Mouse (Mus musculus) heart, adult 18-20 months (tissue): ENCODE results near the gene Bex1. TPM values are rescaled to one million over a fixed set of nuclear protein-coding genes. Genes with fewer than 3 reads are reported as not detected.
"Not testable (repeated sequence)": the region's sequence is repeated elsewhere in the genome, so short reads cannot be mapped to it uniquely, and the experiment has no call there.

Experiments used
- DNase-seq, 2 experiments: peaks; one replicate each; pipeline ENCODE4 v3.0.0; 2021 to 2022; ENCODE audit warnings: mixed read lengths in 1 of 2
- long read RNA-seq, 2 experiments: library from polyadenylated mRNA; stranded (forward); transcript quantifications; one replicate each; pipeline ENCODE4 v2.0.0; 2021
- total RNA-seq, 2 experiments: library from RNA; stranded (reverse); gene quantifications; 2 replicates each; pipeline ENCODE4 v1.2.3; 2021

The Bex1 gene
- 1 to 10 TPM; 3.0 to 4.7 TPM for total RNA-seq
- long read RNA-seq, experiment 1, partial matches to known transcripts, result 0 of 3 reads
- long read RNA-seq, experiment 1, other reads (novel, unspliced or antisense), result 2 of 3 reads
- long read RNA-seq, experiment 2, partial matches to known transcripts, result 0 of 5 reads
- long read RNA-seq, experiment 2, other reads (novel, unspliced or antisense), result 3 of 5 reads

GRCm38 (mm10) chrX:136214729-136215677 lies at the start of gene Bex1, which contains the start of gene Tceal7:
Gene Bex1 (minus strand): TSS chrX:136215513.
Gene Tceal7 (plus strand): TSS chrX:136214779.
- not testable (repeated sequence) for DNase-seq

GRCm38 (mm10) chrX:136252023-136252729 lies 36.9 kb upstream of the Bex1 start:
- DNase-seq, result no peak

- no peak for DNase-seq
Measured at GRCm38 (mm10) chrX:136249671-136250070, 34.4 kb upstream of the Bex1 start.

GRCm38 (mm10) chrX:136248811-136249210 lies 33.5 kb upstream of the Bex1 start:
- DNase-seq, result no peak

- DNase-seq, result peak; percentile 3 to 15
Measured at GRCm38 (mm10) chrX:136245521-136246071, 30.3 kb upstream of the Bex1 start.

- peak; percentile 76 to 82 for DNase-seq
Measured at GRCm38 (mm10) chrX:136244574-136245229, 29.4 kb upstream of the Bex1 start, which contains the start of gene Tceal9. Gene Tceal9 (plus strand): TSS chrX:136245079.

GRCm38 (mm10) chrX:136243181-136243580 lies 27.9 kb upstream of the Bex1 start:
- no peak for DNase-seq

- peak; percentile 13 to 67 for DNase-seq
Measured at GRCm38 (mm10) chrX:136238118-136238517, 22.8 kb upstream of the Bex1 start.

GRCm38 (mm10) chrX:136227768-136228167 lies 12.5 kb upstream of the Bex1 start:
- DNase-seq, result peak; percentile 0 to 12

- DNase-seq, result no peak
Measured at GRCm38 (mm10) chrX:136223714-136224113, 8.4 kb upstream of the Bex1 start.

- no peak for DNase-seq
Measured at GRCm38 (mm10) chrX:136216303-136216702, 990 bp upstream of the Bex1 start.

GRCm38 (mm10) chrX:136213396-136213795 lies 1.9 kb downstream of the Bex1 start:
- no peak for DNase-seq

GRCm38 (mm10) chrX:136204406-136204805 lies 10.9 kb downstream of the Bex1 start:
- DNase-seq, result no peak

- DNase-seq, result peak in 1 of 2 experiments; percentile 13
Measured at GRCm38 (mm10) chrX:136203664-136204066, 11.6 kb downstream of the Bex1 start, which contains the start of gene Tceal5. Gene Tceal5 (minus strand): TSS chrX:136203876.

- DNase-seq, result peak in 1 of 2 experiments; percentile 2
Measured at GRCm38 (mm10) chrX:136203257-136203656, 12.1 kb downstream of the Bex1 start.

- DNase-seq, result peak; percentile 1 to 64
Measured at GRCm38 (mm10) chrX:136196873-136197272, 18.4 kb downstream of the Bex1 start.

GRCm38 (mm10) chrX:136195193-136195944 lies 19.9 kb downstream of the Bex1 start:
- DNase-seq, result no peak

GRCm38 (mm10) chrX:136183107-136183506 lies 32.2 kb downstream of the Bex1 start:
- DNase-seq, result no peak

- DNase-seq, result no peak
Measured at GRCm38 (mm10) chrX:136180897-136181553, 34.3 kb downstream of the Bex1 start.

GRCm38 (mm10) chrX:136172786-136173185 lies 42.5 kb downstream of the Bex1 start:
- peak in 1 of 2 experiments; percentile 3 for DNase-seq
